In genomic region chr9:97011454-97012195, GRCm38 (mm10) we compare ENCODE assay signal across 8 mouse cellular contexts. TPM values are rescaled to one million over a fixed set of nuclear protein-coding genes. Genes with fewer than 3 reads are reported as not detected.
DNase-seq lines count a peak whose midpoint lies in the region; ATAC-seq lines count a peak whose summit lies in the region.
"Had no signal": no experiment of that assay in that cellular context is flagged by ENCODE, and none has a peak within 500 bp of the region (broad histone marks: within the 10 kb centered on the region; RNA-seq: fewer than 3 reads in every experiment).

No protein-coding gene starts in this region.

- WGBS in neural tube, embryonic 11.5 days: 59% methylated on average over 15 of the region's 15 CpGs
- WGBS in forebrain, embryonic 15.5 days: 23% methylated on average over 15 of the region's 15 CpGs

- H3K9ac ChIP-seq in neural tube, embryonic 11.5 days (ENCODE audit: low read length): no peak overlapping the region
- no peak overlapping the region for H3K9ac ChIP-seq in forebrain, embryonic 15.5 days (replicated peaks)
- H3K9ac ChIP-seq: limb, embryonic 12.5 days had no signal

- H3K36me3 ChIP-seq in neural tube, embryonic 11.5 days (ENCODE audit: control insufficient read depth, insufficient read depth, low read length): peaks cover 2% of the 10 kb centered on the region; the same call in 1 of the 2 replicates
- 0 out of 2 replicates have a peak, but pooled peaks cover 2% of the 10 kb centered on the region for H3K36me3 ChIP-seq in forebrain, embryonic 15.5 days

- H3K27ac ChIP-seq in neural tube, embryonic 11.5 days (ENCODE audit: low read depth, low read length): peak overlapping the region; percentile 51; the same call in 1 of the 2 replicates
- peak overlapping the region; percentile 36 for H3K27ac ChIP-seq in forebrain, embryonic 15.5 days (replicated peaks)

- peak overlapping the region; percentile 3; the same call in 1 of the 2 replicates for H3K4me2 ChIP-seq in neural tube, embryonic 11.5 days (ENCODE audit: low read depth)
- peak overlapping the region; percentile 16; the same call in 1 of the 2 replicates for H3K4me2 ChIP-seq in forebrain, embryonic 15.5 days (replicated peaks)
- H3K4me2 ChIP-seq: limb, embryonic 12.5 days had no signal

- no peak overlapping the region for H3K4me3 ChIP-seq in neural tube, embryonic 11.5 days (ENCODE audit: low read depth, low read length)
- no peak overlapping the region for H3K4me3 ChIP-seq in forebrain, embryonic 15.5 days
- H3K4me3 ChIP-seq: limb, embryonic 12.5 days had no signal

- H3K9me3 ChIP-seq in neural tube, embryonic 11.5 days (ENCODE audit: control insufficient read depth, low read length): no peaks in the 10 kb centered on the region
- H3K9me3 ChIP-seq in forebrain, embryonic 15.5 days: 0 out of 2 replicates have a peak, but pooled peaks cover 10% of the 10 kb centered on the region

- no peak for ATAC-seq in neural tube, embryonic 11.5 days (ENCODE audit: insufficient read depth, low FRiP score, low TSS enrichment)
- ATAC-seq in forebrain, embryonic 15.5 days (replicated peaks): peak; percentile 24; the same call in 1 of the 2 replicates
- no peak for ATAC-seq in megakaryocyte progenitor cell, adult 5-6 weeks (replicated peaks; ENCODE audit: poor library complexity)

- H3K27me3 ChIP-seq in neural tube, embryonic 11.5 days (ENCODE audit: control insufficient read depth, insufficient read depth, low read length): no peaks in the 10 kb centered on the region
- no peaks in the 10 kb centered on the region for H3K27me3 ChIP-seq in forebrain, embryonic 15.5 days

- H3K4me1 ChIP-seq in neural tube, embryonic 11.5 days (ENCODE audit: control insufficient read depth, insufficient read depth, low read length): peaks cover 49% of the 10 kb centered on the region
- H3K4me1 ChIP-seq in forebrain, embryonic 15.5 days: peaks cover 62% of the 10 kb centered on the region

- DNase-seq in neural tube, embryonic 11.5 days (ENCODE audit: low spot score): no peak
- no peak for DNase-seq in neural tube, embryonic 10.5 days (ENCODE audit: extremely low spot score, low spot score)
- peak; percentile 23 to 42 for DNase-seq in layer of hippocampus, postnatal 25 days (ENCODE audit: extremely low spot score in 1 of 2, low spot score in 1 of 2)
- peak; percentile 47 for DNase-seq in right cerebral cortex, postnatal 14 days
- DNase-seq in kidney, postnatal 10 days: no peak

RNA-seq across cellular contexts. Expression of gene Spsb4, which starts 7.0 kb away (rescaled TPM):
- 115 and 125 TPM in 2 replicates for polyA plus RNA-seq in neural tube, embryonic 11.5 days (2014; fragmentation: Nextera tagmentation; extraction: Ambion mirVana)
- 24.7 and 25.6 TPM in 2 replicates for polyA plus RNA-seq in forebrain, embryonic 15.5 days (2015; fragmentation: Nextera tagmentation; extraction: Ambion mirVana)
- total RNA-seq in layer of hippocampus, postnatal 25 days (2021): 1 to 10 TPM; 5.1 to 6.1 TPM
- total RNA-seq in megakaryocyte progenitor cell, adult 5-6 weeks (2015): 2.7 and 4.2 TPM in 2 replicates
- total RNA-seq in megakaryocyte progenitor cell, adult 5-6 weeks (2017): 2.0 and 2.5 TPM in 2 replicates

Comparison
In these comparisons a context has a peak if more than half of its experiments do, and no peak if none do; other contexts are left out.
1. DNase-seq: peak in layer of hippocampus, postnatal 25 days (2 of 2) and right cerebral cortex, postnatal 14 days (single experiment); none in neural tube, embryonic 11.5 days (single experiment), neural tube, embryonic 10.5 days (single experiment) and kidney, postnatal 10 days (single experiment).